Mouse (Mus musculus): Measurements from ENCODE around the gene Il15ra. TPM values are rescaled to one million over a fixed set of nuclear protein-coding genes. Genes with fewer than 3 reads are reported as not detected.

Il15ra gene
- polyA plus RNA-seq, 1 experiment from 2014 or later, result 4.9 TPM

GRCm38 (mm10) chr2:11771701-11772100, 66.6 kb downstream of the Il15ra start:
- peaks cover 16% of the 10 kb centered on the region for H3K36me3 ChIP-seq (ENCODE audit: control insufficient read depth, insufficient read depth)
- WGBS, result 74% methylated on average over 4 of the region's 4 CpGs
- no peak overlapping the region for H3K9ac ChIP-seq (ENCODE audit: low read depth, low read length)
- TF ChIP-seq CTCF (IDR thresholded peaks at IDR 0.05; ENCODE audit: low read depth), result no peak
- H3K4me1 ChIP-seq (replicated peaks; ENCODE audit: control insufficient read depth, insufficient read depth, low read length), result 0 out of 2 replicates have a peak, but pooled peaks cover 2% of the 10 kb centered on the region
- H3K9me3 ChIP-seq (ENCODE audit: control insufficient read depth), result no peaks in the 10 kb centered on the region
- no peaks in the 10 kb centered on the region for H3K27me3 ChIP-seq (replicated peaks; ENCODE audit: control insufficient read depth, insufficient read depth, low read length)
- no peak overlapping the region for H3K4me3 ChIP-seq (ENCODE audit: low read depth, low read length)
- H3K27ac ChIP-seq (ENCODE audit: low read depth, low read length), result no peak overlapping the region
- ATAC-seq, result no peak
- no peak overlapping the region for H3K4me2 ChIP-seq (replicated peaks; ENCODE audit: low read depth)

- Histone ChIP-seq H3K4me1 (replicated peaks; ENCODE audit: control insufficient read depth, insufficient read depth, low read length) (0 out of 2 replicates have a peak, but pooled peaks cover 2% of the 10 kb centered on the region), H3K4me3 (ENCODE audit: low read depth, low read length) (no peak overlapping the region), H3K36me3 (ENCODE audit: control insufficient read depth, insufficient read depth) (peaks cover 9% of the 10 kb centered on the region), H3K9ac (ENCODE audit: low read depth, low read length) (no peak overlapping the region), H3K9me3 (ENCODE audit: control insufficient read depth) (no peaks in the 10 kb centered on the region), H3K27ac (ENCODE audit: low read depth, low read length) (no peak overlapping the region), H3K4me2 (replicated peaks; ENCODE audit: low read depth) (no peak overlapping the region), H3K27me3 (replicated peaks; ENCODE audit: control insufficient read depth, insufficient read depth, low read length) (no peaks in the 10 kb centered on the region)
- TF ChIP-seq CTCF (IDR thresholded peaks at IDR 0.05; ENCODE audit: low read depth), result no peak
- ATAC-seq, result no peak
- WGBS, result 81% methylated on average over 4 of the region's 4 CpGs
Measured at GRCm38 (mm10) chr2:11772401-11772800, 67.3 kb downstream of the Il15ra start.

- 0 out of 2 replicates have a peak, but pooled peaks cover 8% of the 10 kb centered on the region for H3K4me1 ChIP-seq (replicated peaks; ENCODE audit: control insufficient read depth, insufficient read depth, low read length)
- H3K4me2 ChIP-seq (replicated peaks; ENCODE audit: low read depth), result no peak overlapping the region
- no peak for ATAC-seq
- no peak overlapping the region for H3K27ac ChIP-seq (ENCODE audit: low read depth, low read length)
- no peak overlapping the region for H3K4me3 ChIP-seq (ENCODE audit: low read depth, low read length)
- no peak for TF ChIP-seq CTCF (IDR thresholded peaks at IDR 0.05; ENCODE audit: low read depth)
- H3K9me3 ChIP-seq (ENCODE audit: control insufficient read depth), result no peaks in the 10 kb centered on the region
- peaks cover 4% of the 10 kb centered on the region; the same call in 1 of the 2 replicates for H3K36me3 ChIP-seq (ENCODE audit: control insufficient read depth, insufficient read depth)
- H3K27me3 ChIP-seq (replicated peaks; ENCODE audit: control insufficient read depth, insufficient read depth, low read length), result no peaks in the 10 kb centered on the region
- WGBS, result 88% methylated on average over 10 of the region's 10 CpGs
- H3K9ac ChIP-seq (ENCODE audit: low read depth, low read length), result no peak overlapping the region
Measured at GRCm38 (mm10) chr2:11774426-11774825, 69.3 kb downstream of the Il15ra start.

- no peaks in the 10 kb centered on the region for H3K9me3 ChIP-seq (ENCODE audit: control insufficient read depth)
- no peak overlapping the region for H3K4me2 ChIP-seq (replicated peaks; ENCODE audit: low read depth)
- 0 out of 2 replicates have a peak, but pooled peaks cover 14% of the 10 kb centered on the region for H3K4me1 ChIP-seq (replicated peaks; ENCODE audit: control insufficient read depth, insufficient read depth, low read length)
- no peak for ATAC-seq
- H3K27ac ChIP-seq (ENCODE audit: low read depth, low read length), result no peak overlapping the region
- H3K36me3 ChIP-seq (ENCODE audit: control insufficient read depth, insufficient read depth), result no peaks in the 10 kb centered on the region
- no peak overlapping the region for H3K9ac ChIP-seq (ENCODE audit: low read depth, low read length)
- no peak overlapping the region for H3K4me3 ChIP-seq (ENCODE audit: low read depth, low read length)
- 84% methylated on average over 5 of the region's 5 CpGs for WGBS
- no peak for TF ChIP-seq CTCF (IDR thresholded peaks at IDR 0.05; ENCODE audit: low read depth)
- no peaks in the 10 kb centered on the region for H3K27me3 ChIP-seq (replicated peaks; ENCODE audit: control insufficient read depth, insufficient read depth, low read length)
Measured at GRCm38 (mm10) chr2:11775121-11775520, 70.0 kb downstream of the Il15ra start.

- 29% methylated on average over 8 of the region's 8 CpGs for WGBS
- Histone ChIP-seq H3K4me3 (ENCODE audit: low read depth, low read length) (peak overlapping the region; percentile 83), H3K36me3 (ENCODE audit: control insufficient read depth, insufficient read depth) (0 out of 2 replicates have a peak, but pooled peaks cover 2% of the 10 kb centered on the region), H3K4me2 (replicated peaks; ENCODE audit: low read depth) (peak overlapping the region; percentile 61), H3K9me3 (ENCODE audit: control insufficient read depth) (no peaks in the 10 kb centered on the region), H3K27me3 (replicated peaks; ENCODE audit: control insufficient read depth, insufficient read depth, low read length) (no peaks in the 10 kb centered on the region), H3K4me1 (replicated peaks; ENCODE audit: control insufficient read depth, insufficient read depth, low read length) (0 out of 2 replicates have a peak, but pooled peaks cover 14% of the 10 kb centered on the region), H3K9ac (ENCODE audit: low read depth, low read length) (peak overlapping the region; percentile 82; the same call in 1 of the 2 replicates), H3K27ac (ENCODE audit: low read depth, low read length) (peak overlapping the region; percentile 86; the same call in 1 of the 2 replicates)
- no peak for ATAC-seq
- TF ChIP-seq CTCF (IDR thresholded peaks at IDR 0.05; ENCODE audit: low read depth), result no peak
Measured at GRCm38 (mm10) chr2:11776415-11776814, 71.3 kb downstream of the Il15ra start.

GRCm38 (mm10) chr2:11777091-11778068, 72.3 kb downstream of the Il15ra start, which contains the start of the genes Fbh1 and Ankrd16:
Gene Fbh1, minus strand, starts transcription at chr2:11777582.
Gene Ankrd16, plus strand, starts transcription at chr2:11777876.
- H3K27ac ChIP-seq (ENCODE audit: low read depth, low read length), result peak within 1 kb of the TSS; percentile 96
- H3K4me3 ChIP-seq (ENCODE audit: low read depth, low read length), result peak within 1 kb of the TSS; percentile 83
- H3K27me3 ChIP-seq (replicated peaks; ENCODE audit: control insufficient read depth, insufficient read depth, low read length), result no peaks in the 10 kb centered on the region
- peak; percentile 39; the same call in 1 of the 2 replicates for TF ChIP-seq CTCF (IDR thresholded peaks at IDR 0.05; ENCODE audit: low read depth)
- peak; percentile 95 for ATAC-seq
- H3K4me1 ChIP-seq (replicated peaks; ENCODE audit: control insufficient read depth, insufficient read depth, low read length), result 0 out of 2 replicates have a peak, but pooled peaks cover 14% of the 10 kb centered on the region
- peak within 1 kb of the TSS; percentile 96 for H3K4me2 ChIP-seq (replicated peaks; ENCODE audit: low read depth)
- H3K36me3 ChIP-seq (ENCODE audit: control insufficient read depth, insufficient read depth), result peaks cover 10% of the 10 kb centered on the region; the same call in 1 of the 2 replicates
- no peaks in the 10 kb centered on the region for H3K9me3 ChIP-seq (ENCODE audit: control insufficient read depth)
- peak within 1 kb of the TSS; percentile 82 for H3K9ac ChIP-seq (ENCODE audit: low read depth, low read length)
- WGBS, result under 1% methylated on average over 68 of the region's 73 CpGs
